Mouse (Mus musculus) cerebellum, adult 2 months (tissue): ENCODE results near the gene Grik3. TPM values are rescaled to one million over a fixed set of nuclear protein-coding genes. Genes with fewer than 3 reads are reported as not detected.
A peak's percentile ranks its signal among the peaks of the same experiment; 100 is the strongest.

ENCODE experiments used
- DNase-seq, 2 experiments: peaks; one replicate each; pipeline ENCODE4 v3.0.0; 2021
- H3K27ac ChIP-seq: fragments of 200-500 bp; 2 replicates; pipeline ENCODE4 v1.5.1; 2012; ENCODE audit warnings: low read length, control low read depth, inconsistent platforms; ENCODE audit not compliant: insufficient read depth
- H3K27me3 ChIP-seq: fragments of 200-500 bp; 2 replicates; pipeline ENCODE4 v1.6.1; 2012; ENCODE audit warnings: inconsistent platforms, mild to moderate bottlenecking, low read length, moderate library complexity; ENCODE audit not compliant: control insufficient read depth, insufficient read depth
- H3K4me1 ChIP-seq: fragments of 200-500 bp; 2 replicates; pipeline ENCODE4 v1.6.1; 2011; ENCODE audit warnings: low read length; ENCODE audit not compliant: control insufficient read depth, insufficient read depth
- H3K4me3 ChIP-seq: fragments of 200-500 bp; replicated peaks from 2 replicates; pipeline ENCODE3; 2011; ENCODE audit warnings: mild to moderate bottlenecking, low read depth, low read length, control low read depth; ENCODE audit not compliant: insufficient read depth
- CTCF ChIP-seq: fragments of 200-500 bp; IDR thresholded peaks from 2 replicates; pipeline ENCODE4 v1.5.1; 2011; ENCODE audit warnings: low read depth, mild to moderate bottlenecking, control low read depth, low read length, moderate library complexity, borderline replicate concordance; ENCODE audit not compliant: insufficient read depth
- POLR2A ChIP-seq: fragments of 200-500 bp; IDR thresholded peaks from 2 replicates; pipeline ENCODE4 v1.6.1; 2011; ENCODE audit warnings: low read length, control low read depth, borderline replicate concordance; ENCODE audit not compliant: insufficient read depth
- WGBS: fragments of 180-500 bp; shearing (Covaris S2); methylation state at CpG from one replicate; pipeline ENCODE4 v1.1.7; 2018; 5-methylcytosine and 5-hydroxymethylcytosine counted together
- polyA plus RNA-seq: library from polyadenylated mRNA; depleted of rRNA; stranded (reverse); fragments of >200 nt; gene quantifications from 2 replicates; pipeline ENCODE4 v1.2.3, GENCODE M21; 2012

Gene Grik3
- polyA plus RNA-seq, 1 experiment = 18.2 TPM

DNA sequence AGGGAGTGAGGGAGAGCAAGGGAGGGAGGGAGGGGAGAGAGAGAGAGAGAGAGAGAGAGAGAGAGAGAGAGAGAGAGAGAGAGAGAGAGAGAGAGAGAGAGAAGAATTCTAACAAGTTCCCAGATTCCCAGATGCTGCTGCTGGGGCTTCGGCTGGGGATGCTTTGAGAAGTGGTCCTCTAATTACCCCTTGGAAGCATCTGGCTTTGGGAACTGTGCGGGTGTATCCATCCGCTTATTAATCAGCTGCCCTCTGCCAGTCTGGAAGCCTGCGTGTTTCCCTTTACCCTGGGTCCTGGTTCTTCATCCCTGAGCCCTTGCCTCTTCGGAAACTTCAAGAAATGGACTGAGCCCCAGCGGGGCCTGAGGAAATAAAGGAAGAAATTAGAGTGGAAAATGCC lies 204.9 kb downstream of the Grik3 start:
- Histone ChIP-seq H3K27me3 (no peaks in the 10 kb centered on the region), H3K4me1 (no peaks in the 10 kb centered on the region; the same call in 1 of the 2 replicates), H3K27ac (no peak overlapping the region), H3K4me3 (no peak overlapping the region)
- TF ChIP-seq POLR2A (no peak), CTCF (no peak)
- 35% methylated on average over 6 of the region's 6 CpGs for WGBS
- DNase-seq = no peak

DNA sequence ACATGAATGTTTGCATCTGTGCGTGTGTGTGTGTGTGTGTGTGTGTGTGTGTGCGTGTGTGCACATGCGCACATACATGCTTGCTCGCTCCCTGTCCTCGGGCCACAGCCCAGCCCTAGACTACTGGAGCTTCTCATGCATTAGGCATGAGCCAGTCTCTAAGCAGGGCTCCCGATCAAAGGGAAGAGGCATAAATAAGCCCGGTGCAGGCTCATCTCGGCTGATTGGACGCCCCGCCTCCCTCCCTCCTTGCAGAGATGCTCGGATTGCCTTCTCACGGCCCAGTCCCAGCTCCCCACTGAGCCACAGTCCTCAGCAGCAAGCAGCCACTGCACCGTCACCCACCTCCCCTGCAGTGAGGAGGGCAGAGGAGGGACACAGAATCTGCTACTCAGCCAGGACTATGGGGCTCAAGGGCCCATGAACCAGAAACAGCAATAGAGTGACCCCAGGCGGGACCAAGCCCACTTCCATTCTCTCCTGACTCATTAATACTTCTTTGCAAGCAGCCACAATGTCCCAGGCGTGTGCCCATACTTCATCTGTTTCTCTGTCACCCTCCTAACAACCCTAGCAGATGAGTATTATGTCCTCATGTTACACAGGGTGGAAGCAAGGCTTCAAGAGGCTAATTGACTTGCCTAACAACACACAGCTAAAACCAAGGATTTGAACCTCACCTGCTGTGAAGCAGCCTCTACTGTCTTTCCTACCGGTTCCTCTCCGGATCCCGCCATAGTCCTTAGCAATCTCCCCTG lies 205.9 kb downstream of the Grik3 start:
- Histone ChIP-seq H3K4me3 (no peak overlapping the region), H3K4me1 (no peaks in the 10 kb centered on the region; the same call in 1 of the 2 replicates), H3K27ac (no peak overlapping the region), H3K27me3 (no peaks in the 10 kb centered on the region)
- no peak for TF ChIP-seq POLR2A
- no peak for TF ChIP-seq CTCF
- 39% methylated on average over 18 of the region's 18 CpGs for WGBS
- DNase-seq = no peak

GRCm38 (mm10) chr4:125697626-125698025 lies 207.1 kb downstream of the Grik3 start:
- DNase-seq = no peak
- no peak overlapping the region for H3K27ac ChIP-seq

DNA sequence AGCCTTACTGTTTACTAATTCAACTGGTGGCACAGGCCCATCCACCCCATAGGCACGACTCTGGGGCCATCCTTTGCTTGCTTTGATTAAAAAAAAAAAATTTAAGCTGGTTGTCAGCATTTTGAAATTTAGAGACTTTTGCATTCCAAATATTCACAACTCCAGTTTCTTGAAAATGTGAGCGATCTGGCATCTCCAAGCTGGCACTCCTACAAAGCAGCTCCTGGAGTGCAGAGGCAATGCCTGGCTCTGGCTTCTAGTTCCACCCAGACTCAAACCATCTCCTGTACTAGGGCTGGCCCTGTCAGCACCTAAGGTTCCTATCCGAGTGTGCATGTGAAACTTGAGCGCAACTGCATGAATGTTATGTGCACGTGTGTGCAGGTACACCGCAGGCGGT lies 208.6 kb downstream of the Grik3 start:
- TF ChIP-seq CTCF = no peak
- no peak for TF ChIP-seq POLR2A
- H3K27me3 ChIP-seq = no peaks in the 10 kb centered on the region
- DNase-seq = no peak
- no peak overlapping the region for H3K27ac ChIP-seq
- no peak overlapping the region for H3K4me3 ChIP-seq
- peaks cover 4% of the 10 kb centered on the region; the same call in 1 of the 2 replicates for H3K4me1 ChIP-seq
- WGBS = 87% methylated on average over 7 of the region's 7 CpGs

More at GRCm38 (mm10) chr4:125697626-125698025, 207.1 kb downstream of the Grik3 start:
- TF ChIP-seq CTCF (no peak), POLR2A (no peak)
- WGBS = 54% methylated on average over 9 of the region's 9 CpGs
- Histone ChIP-seq H3K4me1 (no peaks in the 10 kb centered on the region; the same call in 1 of the 2 replicates), H3K27me3 (no peaks in the 10 kb centered on the region), H3K4me3 (no peak overlapping the region)

DNA sequence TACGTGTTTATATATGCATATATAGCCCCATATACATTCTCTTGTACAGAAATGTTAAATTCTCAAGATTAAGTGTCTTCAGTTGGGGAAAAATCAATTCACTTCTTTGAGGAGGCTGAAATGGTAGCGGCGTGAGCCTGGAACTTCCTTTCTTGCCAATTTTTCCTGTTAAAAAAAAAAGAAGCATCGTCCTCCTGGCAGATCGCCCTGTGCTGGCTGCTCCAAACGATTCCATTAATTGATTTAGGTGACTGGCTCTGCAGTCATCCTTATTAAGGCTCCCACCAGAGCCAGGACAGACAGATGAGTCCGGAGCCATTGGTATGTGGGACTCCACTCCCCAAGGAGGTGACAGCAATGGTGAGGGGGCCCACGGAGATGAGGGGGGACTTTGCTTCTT lies 209.8 kb downstream of the Grik3 start:
- TF ChIP-seq POLR2A = no peak
- no peak for TF ChIP-seq CTCF
- peak; percentile 16 to 22 for DNase-seq
- Histone ChIP-seq H3K27me3 (no peaks in the 10 kb centered on the region), H3K27ac (no peak overlapping the region), H3K4me3 (no peak overlapping the region), H3K4me1 (peaks cover 4% of the 10 kb centered on the region; the same call in 1 of the 2 replicates)
- 15% methylated on average over 8 of the region's 8 CpGs for WGBS

DNA sequence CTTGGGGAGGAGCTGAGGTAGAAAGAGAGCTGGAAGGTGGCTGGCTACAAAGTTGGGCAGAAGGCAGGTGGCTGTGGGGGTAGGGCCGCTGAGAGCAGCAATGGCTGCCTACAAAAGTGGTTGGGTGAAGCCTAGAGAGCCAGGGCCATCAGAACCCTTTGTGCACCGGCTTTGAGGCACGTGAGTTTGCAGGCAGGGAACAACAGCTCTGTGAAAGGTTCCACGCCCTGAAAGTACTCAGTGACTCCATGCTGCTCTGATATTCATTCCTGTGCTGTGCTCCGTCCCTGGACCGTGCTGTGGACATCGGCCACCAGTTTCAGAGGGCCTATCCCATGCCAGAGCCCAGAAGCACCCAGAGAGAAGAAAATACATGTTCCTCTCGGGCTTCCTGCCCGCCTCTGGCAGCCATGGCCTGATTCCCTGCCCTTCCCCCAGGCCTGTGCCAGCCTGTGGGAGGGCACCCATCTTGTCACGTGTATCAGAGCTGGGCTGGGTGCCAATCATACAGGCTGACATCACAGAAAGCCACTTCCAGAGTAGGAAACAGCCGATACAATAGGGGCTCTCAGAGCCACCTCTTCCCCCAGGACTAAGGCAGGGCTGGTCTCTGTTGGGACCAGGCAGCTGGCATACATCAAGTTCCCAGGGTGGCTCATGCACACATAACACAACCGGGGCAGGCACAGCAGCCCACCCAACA lies 212.3 kb downstream of the Grik3 start:
- TF ChIP-seq POLR2A (no peak), CTCF (no peak)
- WGBS = 10% methylated on average over 12 of the region's 12 CpGs
- peaks cover 4% of the 10 kb centered on the region; the same call in 1 of the 2 replicates for H3K4me1 ChIP-seq

DNA sequence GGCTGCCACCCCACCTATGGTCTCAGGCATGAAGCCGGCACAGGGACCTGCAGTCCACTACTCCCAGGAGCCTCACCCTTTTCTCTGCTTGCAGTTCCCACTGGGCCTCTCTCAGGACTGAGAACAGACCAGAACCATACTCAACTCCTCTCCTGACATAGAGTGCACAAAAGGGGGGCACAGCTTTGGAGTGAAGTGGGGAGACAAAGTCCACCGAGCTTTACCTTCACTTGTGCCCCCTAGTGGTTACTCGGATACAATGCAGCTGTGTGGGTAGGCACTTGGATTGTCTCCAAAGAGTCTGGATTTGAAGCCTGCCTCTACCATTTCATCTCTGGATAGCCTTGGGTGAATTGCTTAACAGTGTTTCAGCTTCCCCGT lies 212.8 kb downstream of the Grik3 start:
- Histone ChIP-seq H3K4me1 (peaks cover 4% of the 10 kb centered on the region; the same call in 1 of the 2 replicates), H3K27ac (peak overlapping the region; percentile 27; the same call in 1 of the 2 replicates), H3K4me3 (no peak overlapping the region), H3K27me3 (no peaks in the 10 kb centered on the region)
- WGBS = 19% methylated on average over 4 of the region's 4 CpGs
- DNase-seq = peak; percentile 31 to 35
- no peak for TF ChIP-seq POLR2A
- peak; percentile 53; the same call in 1 of the 2 replicates for TF ChIP-seq CTCF

More for the DNA sequence above, 212.3 kb downstream of the Grik3 start:
- peak; percentile 65 to 70 for DNase-seq
- Histone ChIP-seq H3K4me3 (no peak overlapping the region), H3K27ac (peak overlapping the region; percentile 27; the same call in 1 of the 2 replicates), H3K27me3 (no peaks in the 10 kb centered on the region)
